Mouse (Mus musculus) neural tube, embryonic 15.5 days (tissue): ENCODE measurements at regions not wholly inside any gene's neighbourhood (a gene's known extent, or its start where the extent isn't known, plus 50 kb on each side); places are given as distances from the start of the nearest gene placed in this dataset.

Experiments
- ATAC-seq: fragments of 200-750 bp; cut with Nextera tagmentation; 2 replicates; pipeline ENCODE4 v1.8.0; 2017; ENCODE audit warnings: mild to moderate bottlenecking, moderate TSS enrichment, moderate library complexity; ENCODE audit not compliant: low FRiP score
- H3K27ac ChIP-seq: fragments of 300-500 bp; sonication (generic); replicated peaks from 2 replicates; pipeline ENCODE4 v1.5.1; 2015; ENCODE audit warnings: mild to moderate bottlenecking, inconsistent platforms
- H3K27me3 ChIP-seq: fragments of 300-500 bp; sonication (generic); replicated peaks from 2 replicates; pipeline ENCODE4 v1.6.1; 2015; ENCODE audit warnings: inconsistent platforms
- H3K36me3 ChIP-seq: fragments of 300-500 bp; sonication (generic); 2 replicates; pipeline ENCODE4 v1.6.1; 2015; ENCODE audit warnings: inconsistent platforms
- H3K4me1 ChIP-seq: fragments of 300-500 bp; sonication (generic); 2 replicates; pipeline ENCODE4 v1.6.1; 2015; ENCODE audit warnings: inconsistent platforms
- H3K4me2 ChIP-seq: fragments of 300-500 bp; sonication (generic); 2 replicates; pipeline ENCODE4 v1.6.1; 2015; ENCODE audit warnings: inconsistent platforms, mild to moderate bottlenecking, moderate library complexity
- H3K4me3 ChIP-seq: fragments of 300-500 bp; sonication (generic); replicated peaks from 2 replicates; pipeline ENCODE4 v1.5.1; 2015; ENCODE audit warnings: mild to moderate bottlenecking, inconsistent platforms
- H3K9ac ChIP-seq: fragments of 300-500 bp; sonication (generic); replicated peaks from 2 replicates; pipeline ENCODE4 v1.6.1; 2015; ENCODE audit warnings: mild to moderate bottlenecking, inconsistent platforms
- H3K9me3 ChIP-seq: fragments of 300-500 bp; sonication (generic); replicated peaks from 2 replicates; pipeline ENCODE4 v1.6.1; 2016; ENCODE audit warnings: inconsistent platforms
- WGBS: fragments of 180-500 bp; shearing (Covaris S2); methylation state at CpG from one replicate; pipeline ENCODE4 v1.1.7; 2015; ENCODE audit warnings: mixed read lengths; 5-methylcytosine and 5-hydroxymethylcytosine counted together

DNA sequence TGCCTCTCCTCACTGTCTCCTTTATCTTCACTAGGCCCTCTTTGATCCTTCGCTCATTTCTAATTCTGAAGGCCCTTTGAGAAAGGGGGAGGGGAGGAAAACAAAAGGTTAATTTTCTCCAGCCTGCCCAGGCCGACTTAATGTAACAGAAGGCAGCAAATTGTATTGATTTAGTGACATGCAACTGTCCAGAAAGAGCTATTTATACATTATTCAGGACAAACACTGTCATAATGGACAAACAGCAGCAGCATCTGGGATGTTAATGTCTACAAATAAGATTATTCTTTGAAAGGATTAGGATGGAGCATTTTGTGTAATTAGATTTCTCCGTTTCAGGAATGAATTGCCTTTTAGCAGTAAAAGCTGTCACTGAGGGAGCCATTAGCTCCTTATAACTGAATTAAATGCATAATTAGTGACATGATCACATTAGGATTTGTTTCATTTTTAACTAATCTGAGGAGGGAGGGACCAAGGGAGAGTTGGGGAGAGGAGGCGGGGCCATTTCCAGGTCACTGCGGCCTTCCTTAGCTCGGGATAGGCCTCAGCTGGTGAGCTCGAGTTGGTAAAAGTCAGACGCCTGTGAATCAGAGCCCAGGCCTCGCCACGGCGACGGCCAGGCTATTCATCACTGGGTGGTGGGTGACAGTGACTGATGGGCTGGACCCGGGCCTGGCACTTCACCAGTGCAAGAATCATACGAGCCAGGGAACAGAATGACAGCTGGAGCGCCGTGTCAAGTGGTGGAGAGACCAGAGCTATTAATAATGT is 167.7 kb downstream of the Nkx6-1 start:
- 0 out of 2 replicates have a peak overlapping the region, but pooled peaks have one; percentile 9 for H3K4me2 ChIP-seq
- peaks cover 9% of the 10 kb centered on the region for H3K4me1 ChIP-seq
- no peak overlapping the region for H3K27ac ChIP-seq

GRCm38 (mm10) chr5:101496161-101496560 is 168.6 kb downstream of the Nkx6-1 start:
- H3K27ac ChIP-seq, result no peak overlapping the region
- 96% methylated on average over 9 of the region's 9 CpGs for WGBS
- peaks cover 9% of the 10 kb centered on the region for H3K4me1 ChIP-seq
- H3K27me3 ChIP-seq, result peaks cover 46% of the 10 kb centered on the region; the same call in 1 of the 2 replicates
- H3K9me3 ChIP-seq, result no peaks in the 10 kb centered on the region
- H3K4me2 ChIP-seq, result no peak overlapping the region
- H3K4me3 ChIP-seq, result no peak overlapping the region
- no peaks in the 10 kb centered on the region for H3K36me3 ChIP-seq
- no peak for ATAC-seq
- H3K9ac ChIP-seq, result no peak overlapping the region

More for the DNA sequence above, 167.7 kb downstream of the Nkx6-1 start:
- 28% methylated on average over 16 of the region's 16 CpGs for WGBS
- Histone ChIP-seq H3K4me3 (no peak overlapping the region), H3K9ac (no peak overlapping the region), H3K27me3 (peaks cover 44% of the 10 kb centered on the region), H3K9me3 (no peaks in the 10 kb centered on the region), H3K36me3 (no peaks in the 10 kb centered on the region)
- ATAC-seq, result peak; percentile 41; the same call in 1 of the 2 replicates

GRCm38 (mm10) chr5:101445792-101446191 is 219.0 kb downstream of the Nkx6-1 start:
- Histone ChIP-seq H3K36me3 (no peaks in the 10 kb centered on the region), H3K27ac (no peak overlapping the region), H3K9me3 (no peaks in the 10 kb centered on the region), H3K4me1 (no peaks in the 10 kb centered on the region), H3K9ac (no peak overlapping the region), H3K4me2 (no peak overlapping the region), H3K4me3 (no peak overlapping the region), H3K27me3 (0 out of 2 replicates have a peak, but pooled peaks cover 5% of the 10 kb centered on the region)
- WGBS, result 41% methylated on average over 10 of the region's 10 CpGs
- ATAC-seq, result no peak

- H3K4me1 ChIP-seq, result no peaks in the 10 kb centered on the region
- ATAC-seq, result no peak
- H3K4me3 ChIP-seq, result no peak overlapping the region
- no peak overlapping the region for H3K27ac ChIP-seq
- H3K27me3 ChIP-seq, result 0 out of 2 replicates have a peak, but pooled peaks cover 6% of the 10 kb centered on the region
- H3K4me2 ChIP-seq, result no peak overlapping the region
- no peaks in the 10 kb centered on the region for H3K9me3 ChIP-seq
- no peaks in the 10 kb centered on the region for H3K36me3 ChIP-seq
- no peak overlapping the region for H3K9ac ChIP-seq
- WGBS, result 77% methylated on average over 1 of the region's 1 CpGs
Observed at GRCm38 (mm10) chr5:101441782-101442181, 223.0 kb downstream of the Nkx6-1 start.

DNA sequence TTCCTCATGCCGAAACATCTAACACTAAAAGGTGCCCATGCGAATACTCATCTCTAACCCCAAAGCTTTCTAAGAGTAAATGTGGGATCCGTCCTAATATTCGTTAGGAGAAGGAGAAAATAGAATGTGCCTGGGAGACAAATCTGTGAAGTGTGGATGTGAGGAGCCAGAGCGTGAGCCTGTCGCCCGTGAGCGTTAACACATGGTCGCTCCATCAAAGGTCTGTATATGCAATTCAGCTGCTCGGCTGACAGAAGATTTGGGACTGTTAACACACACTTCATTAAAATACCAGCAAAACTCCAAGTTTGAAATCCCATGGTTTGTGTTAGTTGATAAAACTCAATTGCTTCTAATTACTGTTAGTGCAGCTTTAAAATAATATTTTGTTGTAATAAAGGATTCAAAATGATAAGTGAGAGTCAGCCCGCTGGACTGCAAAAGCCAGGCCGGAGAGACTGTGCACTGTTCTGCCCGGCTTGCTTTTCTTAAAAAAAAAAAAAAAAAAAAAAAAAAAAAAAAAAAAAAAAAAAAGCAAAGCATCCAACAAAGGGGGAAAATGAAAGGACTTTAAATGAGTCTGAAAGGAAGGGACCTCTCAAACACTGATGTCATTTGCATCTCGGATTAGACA is 227.0 kb downstream of the Nkx6-1 start:
- 83% methylated on average over 14 of the region's 14 CpGs for WGBS
- Histone ChIP-seq H3K4me2 (no peak overlapping the region), H3K27ac (no peak overlapping the region), H3K36me3 (no peaks in the 10 kb centered on the region), H3K9ac (no peak overlapping the region), H3K9me3 (no peaks in the 10 kb centered on the region), H3K4me1 (no peaks in the 10 kb centered on the region), H3K4me3 (no peak overlapping the region), H3K27me3 (peaks cover 6% of the 10 kb centered on the region; the same call in 1 of the 2 replicates)
- no peak for ATAC-seq

GRCm38 (mm10) chr5:101426067-101426771 is 238.6 kb downstream of the Nkx6-1 start:
- Histone ChIP-seq H3K27ac (no peak overlapping the region), H3K9me3 (no peaks in the 10 kb centered on the region), H3K4me2 (peak overlapping the region; percentile 26), H3K9ac (no peak overlapping the region), H3K4me3 (no peak overlapping the region), H3K36me3 (no peaks in the 10 kb centered on the region), H3K27me3 (peaks cover 7% of the 10 kb centered on the region; the same call in 1 of the 2 replicates), H3K4me1 (peaks cover 14% of the 10 kb centered on the region)
- ATAC-seq, result peak; percentile 79; the same call in 1 of the 2 replicates
- WGBS, result 19% methylated on average over 13 of the region's 13 CpGs

DNA sequence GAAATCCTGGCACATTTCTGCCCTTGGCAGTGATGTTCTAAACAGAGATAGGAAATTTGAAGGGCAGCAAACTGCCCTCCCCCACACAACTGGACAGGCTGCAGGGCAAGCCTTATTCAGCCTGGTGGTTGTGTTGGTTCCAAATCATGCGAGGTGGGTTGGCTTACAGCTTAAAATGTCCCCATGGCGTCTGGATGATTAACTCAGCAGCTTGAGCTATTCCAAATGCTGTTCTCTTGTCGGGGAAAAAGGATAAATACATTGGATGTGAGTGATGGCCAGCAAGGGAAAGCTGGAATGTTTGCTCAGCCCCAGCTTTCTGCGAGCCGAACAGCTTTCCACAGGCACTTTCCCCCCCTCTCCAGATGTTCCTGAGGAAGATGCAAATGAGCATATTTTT is 280.5 kb downstream of the Nkx6-1 start:
- Histone ChIP-seq H3K36me3 (no peaks in the 10 kb centered on the region), H3K4me3 (no peak overlapping the region), H3K27ac (no peak overlapping the region), H3K27me3 (0 out of 2 replicates have a peak, but pooled peaks cover 11% of the 10 kb centered on the region), H3K9me3 (no peaks in the 10 kb centered on the region), H3K4me2 (no peak overlapping the region), H3K9ac (no peak overlapping the region), H3K4me1 (no peaks in the 10 kb centered on the region; the same call in 1 of the 2 replicates)
- WGBS, result 43% methylated on average over 5 of the region's 5 CpGs
- ATAC-seq, result no peak

DNA sequence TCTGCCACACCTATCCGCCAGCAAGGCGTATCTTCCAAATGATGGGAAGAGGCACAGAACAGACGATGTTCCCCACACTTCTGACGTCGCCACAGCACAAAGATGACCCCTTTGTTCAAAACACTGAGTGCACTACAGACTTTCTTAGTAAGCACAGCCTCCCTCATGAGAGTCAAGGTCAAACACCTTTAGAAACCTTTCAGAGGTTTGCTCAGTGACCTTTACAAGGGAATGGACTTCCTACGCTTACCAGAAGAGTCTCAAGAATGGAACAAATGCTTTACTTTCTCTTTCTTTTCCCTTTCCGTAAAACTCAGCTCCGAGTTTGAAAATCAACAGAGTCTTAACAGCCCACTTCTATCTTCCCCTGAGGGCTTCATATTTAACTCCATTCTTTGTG is 283.4 kb downstream of the Nkx6-1 start:
- Histone ChIP-seq H3K4me1 (no peaks in the 10 kb centered on the region; the same call in 1 of the 2 replicates), H3K27ac (no peak overlapping the region), H3K27me3 (0 out of 2 replicates have a peak, but pooled peaks cover 11% of the 10 kb centered on the region), H3K9me3 (no peaks in the 10 kb centered on the region), H3K36me3 (no peaks in the 10 kb centered on the region), H3K4me3 (no peak overlapping the region), H3K4me2 (no peak overlapping the region), H3K9ac (no peak overlapping the region)
- WGBS, result 80% methylated on average over 8 of the region's 8 CpGs
- ATAC-seq, result no peak

DNA sequence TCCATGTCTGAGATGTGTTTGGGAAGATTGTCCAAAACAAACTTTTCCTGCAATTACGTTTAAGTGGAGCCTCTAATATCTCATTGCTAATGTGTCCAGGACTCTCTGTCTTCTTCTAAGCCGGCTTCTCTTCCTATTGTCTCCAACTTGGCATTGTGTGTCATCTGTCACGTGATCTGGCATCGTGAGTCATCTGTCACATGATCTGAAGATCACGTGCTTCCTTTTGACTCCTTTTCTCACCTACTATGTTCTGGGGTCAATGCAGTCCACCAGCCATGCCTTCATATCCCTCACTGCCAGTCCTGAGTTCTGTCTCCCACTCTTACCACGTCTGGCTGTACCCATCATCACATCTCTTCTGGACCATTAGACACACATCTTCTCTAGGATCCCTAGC is 288.1 kb downstream of the Nkx6-1 start:
- no peak overlapping the region for H3K9ac ChIP-seq
- 86% methylated on average over 6 of the region's 6 CpGs for WGBS
- H3K36me3 ChIP-seq, result no peaks in the 10 kb centered on the region
- peaks cover 13% of the 10 kb centered on the region for H3K4me1 ChIP-seq
- H3K4me2 ChIP-seq, result no peak overlapping the region
- no peak overlapping the region for H3K27ac ChIP-seq
- no peaks in the 10 kb centered on the region for H3K9me3 ChIP-seq
- no peak overlapping the region for H3K4me3 ChIP-seq
- ATAC-seq, result no peak
- H3K27me3 ChIP-seq, result peaks cover 24% of the 10 kb centered on the region; the same call in 1 of the 2 replicates

DNA sequence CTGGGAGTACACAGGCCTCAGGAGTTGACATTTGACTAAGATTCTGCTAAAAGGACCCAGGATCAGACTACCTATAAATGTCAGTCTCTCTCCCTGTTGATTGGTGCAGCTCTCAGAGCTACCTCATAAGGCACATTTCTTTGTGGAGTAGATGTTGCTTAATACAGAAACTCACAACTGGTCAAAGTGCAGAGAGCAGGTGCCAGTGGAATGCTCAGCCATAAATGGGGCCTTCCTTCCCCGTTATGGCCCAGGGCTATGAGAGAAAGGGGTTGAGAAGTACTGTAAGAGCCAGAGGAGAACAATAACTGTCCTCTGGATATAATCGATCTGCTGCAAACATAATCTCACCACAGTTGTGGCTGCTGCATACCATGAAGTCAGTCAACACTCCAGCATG is 290.7 kb downstream of the Nkx6-1 start:
- Histone ChIP-seq H3K9me3 (no peaks in the 10 kb centered on the region), H3K4me2 (no peak overlapping the region), H3K4me3 (no peak overlapping the region), H3K36me3 (no peaks in the 10 kb centered on the region), H3K27me3 (peaks cover 31% of the 10 kb centered on the region; the same call in 1 of the 2 replicates), H3K9ac (no peak overlapping the region), H3K27ac (no peak overlapping the region), H3K4me1 (peaks cover 14% of the 10 kb centered on the region)
- 79% methylated on average over 2 of the region's 2 CpGs for WGBS
- no peak for ATAC-seq

- H3K36me3 ChIP-seq, result no peaks in the 10 kb centered on the region
- no peak overlapping the region for H3K4me3 ChIP-seq
- no peak for ATAC-seq
- H3K9me3 ChIP-seq, result no peaks in the 10 kb centered on the region
- WGBS, result 41% methylated on average over 8 of the region's 8 CpGs
- no peak overlapping the region for H3K4me2 ChIP-seq
- peaks cover 14% of the 10 kb centered on the region for H3K4me1 ChIP-seq
- H3K9ac ChIP-seq, result no peak overlapping the region
- H3K27me3 ChIP-seq, result peaks cover 45% of the 10 kb centered on the region
- no peak overlapping the region for H3K27ac ChIP-seq
Observed at GRCm38 (mm10) chr5:101372204-101372603, 292.6 kb downstream of the Nkx6-1 start.
